Mouse (Mus musculus) large intestine, adult 2 months (tissue): ENCODE measurements around the gene Defb11. TPM values are rescaled to one million over a fixed set of nuclear protein-coding genes. Genes with fewer than 3 reads are reported as not detected.
"Not testable (repeated sequence)": the region's sequence is repeated elsewhere in the genome, so short reads cannot be mapped to it uniquely, and the experiment has no call there.

ENCODE experiments used
- DNase-seq: peaks from one replicate; pipeline ENCODE4 v3.0.0-alpha.2; 2012; ENCODE audit warnings: low read depth, low spot score
- WGBS: fragments of 180-500 bp; shearing (Covaris S2); methylation state at CpG from one replicate; pipeline ENCODE4 v1.1.7; 2018; 5-methylcytosine and 5-hydroxymethylcytosine counted together
- polyA plus RNA-seq: library from polyadenylated mRNA; depleted of rRNA; stranded (reverse); fragments of >200 nt; gene quantifications from 2 replicates; pipeline ENCODE4 v1.2.3, GENCODE M21; 2012; rRNA removed

The Defb11 gene
- not detected in 2 replicates for polyA plus RNA-seq

DNA sequence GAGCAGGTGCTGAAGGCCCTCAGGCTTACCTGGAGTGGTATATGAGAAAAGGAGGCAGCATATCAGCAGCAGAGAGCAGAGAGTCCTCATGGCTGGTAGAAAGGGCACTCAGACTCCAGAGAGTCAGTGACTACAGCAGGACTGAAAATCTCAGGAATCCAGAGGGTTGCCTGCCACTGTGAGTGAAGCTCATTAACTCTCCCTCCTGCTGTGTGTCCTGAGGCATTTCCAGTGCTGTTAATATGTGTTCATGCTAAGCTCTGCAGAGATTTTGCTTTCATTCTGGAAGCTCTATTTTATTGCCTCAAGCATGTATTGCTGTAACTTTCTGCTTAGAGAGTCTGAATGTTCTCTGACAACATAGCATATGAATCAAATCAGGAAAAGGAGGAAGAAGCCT, at the start of gene Defb11:
Defb11 (minus strand) TSS at position 123 of the 400 bp plus-strand sequence.
- not testable (repeated sequence) for DNase-seq

DNA sequence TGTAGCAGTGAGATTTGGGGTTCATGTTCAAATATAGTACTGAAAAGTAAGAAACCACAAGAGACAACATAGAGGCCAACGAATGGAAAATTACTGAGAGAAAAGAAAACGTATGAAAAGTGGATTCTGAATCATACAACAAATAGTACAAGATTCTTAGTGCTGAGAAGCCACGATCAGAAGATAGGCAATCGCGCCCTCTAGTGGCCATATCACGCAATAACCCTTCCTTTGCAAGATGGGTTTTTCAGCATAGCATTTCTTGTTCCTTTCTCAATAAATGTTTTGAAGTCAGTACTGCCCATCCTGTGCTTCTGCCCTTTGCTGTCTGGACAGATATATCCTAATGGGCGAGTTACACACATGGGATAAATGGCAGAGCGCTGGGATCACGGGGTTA, 49.1 kb upstream of the Defb11 start:
- 8% methylated on average over 9 of the region's 9 CpGs for WGBS
- no peak for DNase-seq

DNA sequence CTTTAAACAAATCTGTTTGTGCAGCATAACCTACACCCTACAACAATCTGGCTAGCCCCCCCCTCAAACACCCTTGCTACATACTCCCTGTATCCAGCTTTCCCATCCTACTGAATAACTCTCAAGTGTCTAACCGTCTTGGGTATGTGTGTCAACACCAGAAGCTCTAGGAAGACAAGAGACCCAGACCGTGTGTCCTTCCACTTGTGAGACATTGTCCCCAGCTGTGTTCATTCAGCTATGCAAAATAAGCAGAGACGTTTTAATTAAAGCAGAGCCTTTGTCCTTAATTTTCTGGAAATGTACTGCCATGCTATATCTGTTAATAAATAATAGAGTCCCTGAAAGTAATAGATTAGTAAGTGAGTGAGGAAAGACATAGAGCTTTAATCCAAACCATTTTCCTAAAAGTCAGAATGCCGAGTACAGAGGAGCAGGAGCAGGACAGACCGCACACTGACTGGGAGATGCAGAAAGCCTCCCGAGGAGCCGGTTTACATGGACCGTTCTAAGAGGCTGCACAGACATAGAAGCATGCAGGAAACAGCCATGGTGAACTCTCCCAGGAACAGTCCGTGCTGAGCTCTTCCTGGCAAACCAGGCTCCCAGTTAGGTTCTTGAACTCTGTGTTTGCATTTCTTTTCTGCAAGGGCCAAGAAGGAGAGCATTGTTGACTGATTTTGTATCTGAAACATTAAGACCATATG, 41.3 kb upstream of the Defb11 start:
- DNase-seq, result no peak
- 71% methylated on average over 9 of the region's 9 CpGs for WGBS

DNA sequence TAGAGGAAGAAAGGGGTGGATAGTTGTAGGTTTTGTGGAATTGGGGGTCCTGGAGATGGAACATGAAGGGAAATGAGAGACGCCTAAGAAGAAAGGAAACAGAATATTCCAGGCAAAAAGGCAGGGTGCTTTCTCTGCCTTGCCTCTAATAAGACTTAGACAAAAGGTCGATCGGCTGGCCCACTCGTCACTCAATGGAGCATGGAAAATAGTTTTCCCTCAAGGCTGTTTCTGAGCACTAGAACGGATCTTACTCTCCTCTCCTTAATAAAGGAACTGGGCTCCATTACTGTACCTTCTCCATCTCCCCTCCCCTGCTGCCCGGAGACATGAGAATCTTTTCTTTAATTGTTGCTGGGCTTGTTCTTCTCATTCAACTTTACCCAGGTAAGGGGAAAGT, 40.2 kb upstream of the Defb11 start, which contains the start of gene Defb13:
Defb13 (plus strand) TSS at position 301 of the 400 bp plus-strand sequence.
- DNase-seq, result no peak
- 82% methylated on average over 6 of the region's 6 CpGs for WGBS

DNA sequence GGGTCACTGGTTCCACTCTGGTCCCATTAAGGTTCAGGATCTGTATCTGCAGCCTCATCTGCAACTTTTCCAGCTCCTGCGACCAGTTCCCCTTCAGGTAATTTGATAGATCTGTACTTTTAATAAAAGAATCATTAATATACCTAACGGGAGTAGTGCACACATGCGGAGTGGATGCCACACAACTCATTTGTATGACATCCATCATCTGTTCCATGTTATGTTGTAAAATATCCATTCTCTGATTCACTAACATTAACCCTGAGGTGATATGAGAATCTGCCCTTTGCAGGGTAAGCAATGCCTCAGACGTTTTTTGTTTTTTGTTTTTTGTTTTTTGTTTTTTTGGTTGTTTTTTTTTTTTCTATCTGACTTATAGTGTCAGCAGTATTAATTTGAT, 31.8 kb upstream of the Defb11 start, which contains the start of gene Defb35:
Defb35 (plus strand) TSS at position 301 of the 400 bp plus-strand sequence.
- WGBS, result 82% methylated on average over 4 of the region's 4 CpGs
- DNase-seq, result not testable (repeated sequence)

DNA sequence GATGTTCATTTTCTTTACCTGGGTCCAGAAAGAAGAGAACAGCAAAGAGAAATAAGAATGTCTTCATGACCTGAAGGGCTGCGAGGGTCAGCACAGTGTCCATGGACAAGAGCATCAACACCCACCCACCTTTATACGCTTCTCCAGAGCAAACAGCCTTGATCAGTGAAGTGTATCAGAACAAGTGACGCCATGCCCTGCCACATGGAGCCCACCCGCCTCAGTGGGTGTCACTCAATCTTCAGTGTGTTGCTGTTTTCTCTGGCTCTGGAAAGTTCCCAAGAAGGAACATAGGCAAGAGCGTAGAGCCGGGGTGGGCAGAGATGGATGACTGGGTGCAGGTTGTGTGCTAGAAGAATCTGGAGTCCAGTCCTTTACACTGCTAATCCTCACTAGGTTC, 26.4 kb upstream of the Defb11 start, which contains the start of gene Defb15:
Defb15 (minus strand) TSS at position 101 of the 400 bp plus-strand sequence.
- WGBS, result 81% methylated on average over 6 of the region's 6 CpGs
- no peak for DNase-seq

DNA sequence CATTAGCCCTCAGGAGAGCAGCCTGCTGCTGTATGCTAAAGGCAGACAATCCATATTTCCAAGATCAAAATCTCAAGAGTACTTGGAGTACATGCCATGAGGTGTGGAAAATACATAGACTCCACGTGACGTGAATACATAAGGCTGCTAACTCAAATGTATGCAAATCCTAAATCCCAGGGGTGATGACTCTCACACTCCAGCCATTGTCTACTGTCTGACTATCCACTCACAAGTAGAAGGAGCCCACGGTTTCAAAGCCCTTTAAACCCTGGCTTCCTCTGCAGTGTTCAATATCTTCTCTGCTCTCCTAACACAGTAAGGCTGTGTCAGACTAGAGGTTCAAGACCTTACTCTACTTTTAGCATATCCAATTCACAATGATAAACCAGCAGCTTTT, 24.5 kb upstream of the Defb11 start:
- 85% methylated on average over 3 of the region's 3 CpGs for WGBS
- DNase-seq, result not testable (repeated sequence)

DNA sequence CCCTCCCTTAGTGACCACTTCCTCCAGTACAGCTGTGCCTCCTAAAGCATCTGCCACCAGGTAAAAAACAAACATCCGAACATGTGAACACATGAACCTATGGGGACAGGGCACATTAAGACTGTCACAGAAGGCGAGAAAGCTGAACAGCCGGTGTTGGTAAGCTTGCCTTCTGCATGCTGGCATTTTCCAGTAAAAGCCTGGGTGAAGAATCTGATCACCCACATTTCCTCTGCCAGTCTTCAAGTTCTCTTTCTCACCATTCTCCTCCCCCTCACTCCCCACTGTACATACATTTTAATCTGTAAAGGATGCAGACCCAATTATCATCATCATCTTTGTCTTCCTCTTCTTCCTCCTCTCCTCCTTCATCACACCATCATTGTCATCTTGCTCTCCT, 9.4 kb upstream of the Defb11 start:
- WGBS, result 72% methylated on average over 3 of the region's 3 CpGs

DNA sequence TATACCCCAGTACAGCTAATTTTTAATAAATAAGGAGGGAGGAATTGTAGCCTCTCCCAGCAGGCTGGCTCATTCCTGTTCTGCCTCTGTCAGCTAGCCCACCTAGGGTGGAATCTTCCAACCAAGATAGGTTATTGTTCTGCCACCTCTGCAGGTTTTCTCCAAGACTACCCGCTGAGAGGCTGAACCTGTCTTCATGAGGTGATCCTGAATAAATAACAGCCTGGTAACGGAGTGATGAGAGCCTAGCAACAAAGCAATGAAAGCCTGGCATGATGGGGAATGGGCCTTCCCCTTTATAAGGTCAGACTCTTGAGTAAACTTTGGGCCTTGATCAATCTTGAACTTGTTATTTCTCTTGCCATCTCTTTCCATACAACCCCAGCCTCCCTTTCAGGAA, 6.3 kb upstream of the Defb11 start:
- DNase-seq, result no peak
- WGBS, result 22% methylated on average over 2 of the region's 2 CpGs

More for the DNA sequence above, 9.4 kb upstream of the Defb11 start:
- DNase-seq, result no peak

DNA sequence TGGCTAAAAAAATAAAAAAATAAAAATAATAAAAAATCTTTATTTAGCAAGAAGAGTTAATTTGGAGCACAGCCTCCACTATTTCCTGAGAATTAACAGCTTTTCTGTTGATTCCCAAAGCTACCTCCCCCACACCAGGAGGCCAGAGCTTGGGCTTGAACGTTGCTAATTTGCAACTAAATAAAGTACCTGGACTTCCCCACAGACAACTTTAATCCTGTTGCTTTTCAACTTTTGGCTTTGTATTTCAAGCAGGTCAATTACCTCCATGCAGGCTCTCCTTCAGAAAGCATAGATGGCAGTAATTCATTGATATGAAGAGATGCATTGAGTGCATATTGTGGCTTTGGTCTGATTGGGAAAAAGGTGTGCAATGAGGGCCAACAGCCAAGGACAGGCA, 5.7 kb upstream of the Defb11 start:
- no peak for DNase-seq
- 22% methylated on average over 1 of the region's 1 CpGs for WGBS

DNA sequence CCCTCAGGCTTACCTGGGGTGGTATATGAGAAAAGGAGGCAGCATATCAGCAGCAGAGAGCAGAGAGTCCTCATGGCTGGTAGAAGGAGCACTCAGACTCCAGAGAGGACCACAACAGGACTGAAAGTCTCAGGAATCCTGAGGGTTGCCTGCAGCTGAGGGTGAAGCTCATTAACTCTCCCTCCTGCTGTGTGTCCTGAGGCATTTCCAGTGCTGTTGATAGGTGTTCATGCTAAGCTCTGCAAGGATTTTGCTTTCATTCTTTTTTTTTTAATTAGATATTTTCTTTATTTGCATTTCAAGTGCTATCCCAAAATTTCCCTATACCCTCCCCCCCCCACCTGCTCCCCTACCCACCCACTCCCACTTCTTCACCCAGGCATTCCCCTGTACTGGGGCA, 20.9 kb downstream of the Defb11 start, which contains the start of gene Defb9:
Defb9 (minus strand) TSS at position 101 of the 400 bp plus-strand sequence.
- DNase-seq, result not testable (repeated sequence)

DNA sequence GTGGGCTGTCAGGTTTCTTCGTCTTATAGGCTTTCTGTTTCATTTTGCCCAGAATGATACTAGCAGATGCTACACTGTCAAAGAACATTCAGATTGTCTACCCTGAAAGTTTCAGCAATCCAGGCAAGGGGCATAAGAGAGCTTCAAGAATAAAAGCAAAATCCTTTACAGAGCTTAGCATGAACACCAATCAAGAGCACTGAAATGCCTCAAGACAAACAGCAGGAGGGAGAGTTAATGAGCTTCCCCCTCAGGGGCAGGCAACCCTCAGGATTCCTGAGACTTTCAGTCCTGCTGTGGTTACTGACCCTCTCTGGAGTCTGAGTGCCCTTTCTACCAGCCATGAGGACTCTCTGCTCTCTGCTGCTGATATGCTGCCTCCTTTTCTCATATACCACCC, 47.6 kb downstream of the Defb11 start, which contains the start of gene Defb10:
Defb10 (plus strand) TSS at position 316 of the 400 bp plus-strand sequence.
- not testable (repeated sequence) for DNase-seq
- 67% methylated on average over 1 of the region's 1 CpGs for WGBS

Other genes starting within 250 kb of the Defb11 start
- 1.1 and 133 TPM in 2 replicates for gene Defa34, start 240.6 kb downstream of the Defb11 start, polyA plus RNA-seq
- 632 and 1,019 TPM in 2 replicates for gene AY761184, start 202.8 kb downstream of the Defb11 start, polyA plus RNA-seq
- 6,633 and 11,671 TPM in 2 replicates for gene Defa24, start 171.9 kb downstream of the Defb11 start, polyA plus RNA-seq
- not detected in 2 replicates for gene Defb50, start 82.9 kb downstream of the Defb11 start, polyA plus RNA-seq
- not detected in 2 replicates for gene Defb2, start 66.5 kb downstream of the Defb11 start, polyA plus RNA-seq
- gene Defb10, start 47.5 kb downstream of the Defb11 start, polyA plus RNA-seq, result not detected in 2 replicates
- not detected in 2 replicates for gene Defb9, start 21.0 kb downstream of the Defb11 start, polyA plus RNA-seq
- gene Defb15, start 26.3 kb upstream of the Defb11 start, polyA plus RNA-seq, result not detected in 2 replicates
- gene Defb35, start 31.9 kb upstream of the Defb11 start, polyA plus RNA-seq, result not detected in 2 replicates
- not detected in 2 replicates for gene Defb13, start 40.4 kb upstream of the Defb11 start, polyA plus RNA-seq
- not detected in 2 replicates for gene Fam90a1a, start 52.3 kb upstream of the Defb11 start, polyA plus RNA-seq
- not detected in 2 replicates for gene Ccdc70, start 63.4 kb upstream of the Defb11 start, polyA plus RNA-seq
- 1.1 and 4.3 TPM in 2 replicates for gene Atp7b, start 153.9 kb upstream of the Defb11 start, polyA plus RNA-seq
- 3.3 and 5.0 TPM in 2 replicates for gene Alg11, start 154.3 kb upstream of the Defb11 start, polyA plus RNA-seq
- gene Nek5, start 218.6 kb upstream of the Defb11 start, polyA plus RNA-seq, result 0.07 and 0.16 TPM in 2 replicates